1 mouse cellular context compared by ENCODE assay signal in genomic region chr15:79281389-79281788, GRCm38 (mm10).
A peak's percentile ranks its signal among the peaks of the same experiment; 100 is the strongest.
TF ChIP-seq lines count a peak whose summit lies in the region.

No protein-coding gene starts in this region.

TF ChIP-seq in MEL, 35 proteins besides CTCF, POLR2A, EP300 and RAD21 (continued from another document):
- no peak for TF ChIP-seq BHLHE40 (IDR thresholded peaks at IDR 0.05; ENCODE audit: borderline replicate concordance, low read depth, low read length)
- TF ChIP-seq MYC (IDR thresholded peaks at IDR 0.05; ENCODE audit: low read depth, low read length) = peak; percentile 67; the same call in 1 of the 2 replicates
- TF ChIP-seq GATA1 (IDR thresholded peaks at IDR 0.05; ENCODE audit: low read depth, low read length) = no peak
- peak; percentile 56; the same call in 1 of the 2 replicates for TF ChIP-seq NELFE (IDR thresholded peaks at IDR 0.05; ENCODE audit: low read depth, low read length)
- TF ChIP-seq MAFK (IDR thresholded peaks at IDR 0.05; ENCODE audit: borderline replicate concordance, low read depth, low read length) = no peak
- no peak for TF ChIP-seq GABPA (IDR thresholded peaks at IDR 0.05; ENCODE audit: low read depth, low read length)
- TF ChIP-seq POLR2AphosphoS2 (IDR thresholded peaks at IDR 0.05; ENCODE audit: low read length) = 0 out of 2 replicates have a peak, but pooled peaks have one; percentile 32
- peak; percentile 77; the same call in 1 of the 2 replicates for TF ChIP-seq TBP (IDR thresholded peaks at IDR 0.05; ENCODE audit: low read depth, low read length)
- peak; percentile 77 for TF ChIP-seq RCOR1 (IDR thresholded peaks at IDR 0.05; ENCODE audit: low read depth, low read length)
- no peak for TF ChIP-seq ZNF384 (IDR thresholded peaks at IDR 0.05; ENCODE audit: low read depth, low read length)
- 0 out of 2 replicates have a peak, but pooled peaks have one; percentile 3 for TF ChIP-seq MAX (IDR thresholded peaks at IDR 0.05; ENCODE audit: low read length)
- TF ChIP-seq HCFC1 (IDR thresholded peaks at IDR 0.05; ENCODE audit: low read depth, low read length) = peak; percentile 86
- TF ChIP-seq ZKSCAN1 (IDR thresholded peaks at IDR 0.05; ENCODE audit: low read depth, low read length) = no peak
